Mouse (Mus musculus) retina, adult 2 months (tissue): ENCODE results near the gene Tsen15.

ENCODE experiments used
- DNase-seq: peaks from one replicate; pipeline ENCODE4 v3.0.0-alpha.2; 2012; ENCODE audit warnings: low read depth, low spot score

Tsen15 gene

GRCm38 (mm10) chr1:152386188-152386835 lies at the start of gene Tsen15:
TSS of gene Tsen15 (minus strand) at chr1:152386688.
- peak; percentile 69 for DNase-seq

- no peak for DNase-seq
Observed at GRCm38 (mm10) chr1:152434166-152434565, 47.7 kb upstream of the Tsen15 start.

GRCm38 (mm10) chr1:152429805-152430204 lies 43.3 kb upstream of the Tsen15 start:
- DNase-seq: no peak

GRCm38 (mm10) chr1:152427912-152428581 lies 41.6 kb upstream of the Tsen15 start:
- no peak for DNase-seq

GRCm38 (mm10) chr1:152423052-152423451 lies 36.6 kb upstream of the Tsen15 start:
- DNase-seq: no peak

- no peak for DNase-seq
Observed at GRCm38 (mm10) chr1:152422295-152422694, 35.8 kb upstream of the Tsen15 start.

- DNase-seq: no peak
Observed at GRCm38 (mm10) chr1:152417602-152418001, 31.1 kb upstream of the Tsen15 start.

- DNase-seq: no peak
Observed at GRCm38 (mm10) chr1:152416306-152416904, 29.9 kb upstream of the Tsen15 start.

GRCm38 (mm10) chr1:152414451-152414850 lies 28.0 kb upstream of the Tsen15 start:
- DNase-seq: no peak

GRCm38 (mm10) chr1:152413961-152414360 lies 27.5 kb upstream of the Tsen15 start:
- no peak for DNase-seq

GRCm38 (mm10) chr1:152413116-152413515 lies 26.6 kb upstream of the Tsen15 start:
- DNase-seq: no peak

GRCm38 (mm10) chr1:152410657-152411056 lies 24.2 kb upstream of the Tsen15 start:
- DNase-seq: no peak

- DNase-seq: no peak
Observed at GRCm38 (mm10) chr1:152409356-152409755, 22.9 kb upstream of the Tsen15 start.

GRCm38 (mm10) chr1:152407021-152407946 lies 20.8 kb upstream of the Tsen15 start:
- DNase-seq: no peak

- no peak for DNase-seq
Observed at GRCm38 (mm10) chr1:152400556-152401540, 14.4 kb upstream of the Tsen15 start.

GRCm38 (mm10) chr1:152399790-152400555 lies 13.5 kb upstream of the Tsen15 start, which contains the start of gene Colgalt2:
TSS of gene Colgalt2 (plus strand) at chr1:152399830.
- DNase-seq: no peak

GRCm38 (mm10) chr1:152398708-152399107 lies 12.2 kb upstream of the Tsen15 start:
- no peak for DNase-seq

- no peak for DNase-seq
Observed at GRCm38 (mm10) chr1:152394956-152395515, 8.5 kb upstream of the Tsen15 start.

GRCm38 (mm10) chr1:152394137-152394536 lies 7.6 kb upstream of the Tsen15 start:
- DNase-seq: no peak
